Mouse (Mus musculus): Measurements from ENCODE around the gene Cops6.

Gene Cops6

GRCm38 (mm10) chr5:138160842-138161665, at the start of gene Cops6:
Gene Cops6 (plus strand): TSS chr5:138161071.
- DNase-seq, result peak; percentile 95

DNA sequence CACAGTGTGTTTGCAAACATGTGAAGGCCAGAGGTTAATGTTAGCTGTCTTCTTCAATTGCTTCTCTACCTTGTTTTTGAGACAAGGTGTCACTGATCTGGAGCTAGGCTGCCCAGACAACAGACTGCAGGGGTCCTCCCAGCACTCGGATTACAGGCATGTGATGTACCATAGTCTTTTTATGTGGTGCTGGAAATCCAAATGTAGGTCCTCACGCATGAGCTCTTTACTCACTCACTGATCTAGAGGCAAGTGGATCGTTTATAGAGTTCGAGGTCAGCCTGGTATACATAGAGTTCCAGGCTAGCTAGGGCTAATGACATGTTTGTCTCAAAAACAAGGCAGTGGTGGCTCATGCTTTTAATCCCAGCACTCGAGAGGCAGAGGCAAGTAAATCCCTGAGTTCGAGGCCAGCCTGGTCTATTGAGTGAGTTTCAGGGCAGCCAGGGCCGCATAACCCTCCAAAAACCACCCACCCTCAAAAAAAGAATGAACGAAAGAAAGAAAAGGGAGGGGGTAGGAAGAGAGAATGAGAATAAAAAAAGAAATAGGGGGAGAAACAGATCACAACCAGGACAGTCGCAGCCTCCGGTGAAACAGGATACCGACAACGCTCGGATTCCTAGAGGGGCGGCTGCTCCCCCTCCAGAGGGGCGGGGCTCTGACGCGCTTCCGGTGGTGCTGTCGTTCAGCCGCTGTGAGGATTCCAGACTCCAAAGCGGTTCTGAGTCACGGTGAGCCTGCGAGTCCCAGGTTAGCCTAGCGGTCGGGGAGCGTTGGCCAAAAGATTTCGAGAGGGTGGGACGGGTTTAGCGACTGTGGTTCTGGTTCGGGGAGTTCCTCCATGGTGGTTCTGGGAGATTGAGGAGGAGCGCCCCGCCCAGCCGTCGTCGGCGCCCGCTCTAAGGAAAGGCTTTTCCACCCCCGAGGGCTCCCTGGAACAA, 44.3 kb upstream of the Cops6 start, which contains the start of gene Zscan21:
Gene Zscan21, plus strand, starts transcription at position 649 of the 944 bp plus-strand sequence.
- peak; percentile 92 to 93 for DNase-seq

GRCm38 (mm10) chr5:138117199-138118015, 43.5 kb upstream of the Cops6 start:
- DNase-seq, result no peak

GRCm38 (mm10) chr5:138118041-138118440, 42.8 kb upstream of the Cops6 start:
- DNase-seq, result no peak

DNA sequence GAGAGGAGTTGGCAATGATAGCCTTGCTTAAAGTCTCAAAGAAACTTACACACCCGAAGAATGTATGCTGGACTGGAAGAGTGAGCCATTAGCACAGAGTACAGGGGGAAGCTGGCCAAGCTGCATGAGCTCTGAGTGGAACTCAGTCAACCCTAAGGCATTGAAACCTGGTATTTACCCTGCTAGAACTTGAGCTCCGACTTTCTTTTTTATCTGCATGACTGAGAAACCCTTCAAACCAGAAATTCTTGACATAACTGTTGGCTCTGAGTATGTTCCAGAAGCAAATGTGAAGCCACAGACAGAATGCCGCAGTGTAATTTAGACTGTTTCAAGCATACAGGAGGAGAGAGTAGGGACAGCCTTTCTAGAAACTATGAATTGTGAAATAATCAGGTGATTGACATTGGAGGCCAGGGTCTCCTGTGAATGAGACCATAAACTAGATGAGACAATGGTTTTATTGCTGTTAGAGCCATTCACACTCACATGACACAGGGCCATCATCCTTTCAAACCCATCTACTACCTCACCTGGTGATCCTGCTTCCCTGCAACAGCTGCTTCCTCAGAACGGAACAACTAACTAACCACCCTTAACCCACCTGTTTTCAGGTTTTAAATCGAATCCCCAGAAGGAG, 28.3 kb upstream of the Cops6 start:
- DNase-seq, result peak in 1 of 2 experiments; percentile 28

DNA sequence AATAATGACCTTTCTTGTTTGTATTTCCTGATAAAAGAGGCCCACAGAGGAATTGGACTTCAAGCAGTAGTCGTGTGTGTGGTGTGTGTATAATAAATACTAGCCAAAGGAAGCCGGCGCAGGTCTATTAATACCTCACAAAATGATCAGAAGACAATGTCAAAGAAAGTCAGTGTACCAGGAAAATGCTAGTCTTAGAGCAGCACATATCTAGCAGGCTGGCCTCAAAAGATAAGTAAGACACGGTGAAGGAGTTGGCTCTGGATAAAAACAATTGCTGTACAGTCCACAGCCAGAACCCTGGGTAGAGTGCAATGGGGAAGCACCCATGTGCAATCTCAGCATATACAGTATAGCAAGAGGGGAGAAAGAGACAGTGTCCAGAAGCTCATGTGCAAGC, 23.6 kb upstream of the Cops6 start:
- no peak for DNase-seq

DNA sequence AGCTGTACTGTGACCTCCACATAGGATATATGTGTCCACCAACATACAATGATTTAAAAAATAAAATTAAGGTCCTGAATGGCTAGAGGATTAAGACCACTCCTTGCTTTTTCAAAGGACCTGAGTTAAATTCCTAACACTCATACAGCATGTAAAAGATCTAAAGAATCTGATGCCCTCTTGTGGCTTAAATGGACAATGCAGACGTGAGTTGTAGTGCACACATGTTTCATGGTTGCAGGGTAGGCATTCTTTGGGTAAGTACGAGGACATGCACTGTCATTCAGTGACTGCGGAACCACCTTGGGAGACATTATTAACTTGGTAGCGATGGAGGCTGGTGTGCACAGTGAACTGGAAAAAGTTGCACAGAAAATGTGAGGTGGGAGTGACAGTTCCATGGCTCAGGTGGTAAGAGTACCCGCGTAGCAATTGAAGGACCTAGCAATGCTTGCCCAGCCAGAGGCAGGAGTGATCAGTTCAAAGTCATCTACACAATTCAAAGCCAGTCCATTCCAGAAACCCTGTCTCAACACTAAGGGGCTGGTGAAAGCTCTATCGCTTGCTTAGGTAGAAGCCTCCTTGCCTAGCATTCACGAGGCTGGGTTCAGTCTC, 22.8 kb upstream of the Cops6 start:
- DNase-seq, result peak in 1 of 2 experiments; percentile 31

GRCm38 (mm10) chr5:138138585-138138984, 22.3 kb upstream of the Cops6 start:
- no peak for DNase-seq

- DNase-seq, result no peak
These were observed 6.5 kb upstream of the Cops6 start for GRCm38 (mm10) chr5:138154390-138154789.

GRCm38 (mm10) chr5:138155443-138155976, 5.4 kb upstream of the Cops6 start, which contains the start of gene Zfp113:
Gene Zfp113 (minus strand): TSS chr5:138155744.
- DNase-seq, result peak; percentile 90 to 92

DNA sequence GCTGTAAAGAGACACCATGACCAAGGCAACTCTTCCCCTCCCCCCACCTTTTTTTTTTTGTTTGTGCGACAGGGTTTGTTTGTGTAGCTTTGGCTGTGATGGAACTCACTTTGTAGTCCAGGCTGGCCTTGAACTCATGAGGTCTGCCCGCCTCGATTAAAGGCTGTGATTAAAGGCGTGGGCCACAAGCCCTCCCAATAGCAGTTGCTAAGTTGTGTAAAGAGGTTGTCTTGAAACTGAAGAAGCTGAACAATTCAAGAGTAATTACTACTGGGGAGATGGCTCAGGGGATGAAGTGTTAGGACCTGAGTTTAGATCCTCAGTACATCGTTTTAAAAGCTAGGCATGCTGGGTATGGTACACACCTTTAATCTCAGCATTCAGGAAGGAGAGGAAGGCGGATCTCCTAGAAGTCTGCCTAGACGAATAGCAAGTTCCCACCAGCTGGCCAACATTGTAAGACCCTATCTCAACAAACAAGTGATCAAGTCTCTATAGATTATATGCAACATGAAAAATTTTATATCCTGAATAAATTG, 578 bp upstream of the Cops6 start:
- DNase-seq, result no peak

GRCm38 (mm10) chr5:138163046-138163445, 2.2 kb downstream of the Cops6 start:
- DNase-seq, result no peak

DNA sequence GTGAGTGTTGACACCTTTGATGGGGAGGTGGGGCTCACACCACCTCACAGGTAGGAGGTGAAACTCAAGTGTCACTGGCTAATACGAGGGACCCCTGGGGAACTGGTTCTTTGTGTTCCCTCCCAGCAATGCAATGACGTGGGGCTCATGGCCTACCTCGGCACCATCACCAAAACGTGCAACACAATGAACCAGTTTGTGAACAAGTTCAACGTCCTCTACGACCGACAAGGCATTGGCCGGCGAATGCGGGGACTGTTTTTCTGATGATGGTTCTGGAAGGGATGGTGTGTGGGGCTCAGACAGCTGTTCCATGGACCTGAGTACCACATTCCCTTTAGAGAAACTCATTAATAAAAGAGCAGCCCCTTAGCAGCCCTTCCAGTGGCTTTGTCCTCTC, 2.7 kb downstream of the Cops6 start:
- no peak for DNase-seq

DNA sequence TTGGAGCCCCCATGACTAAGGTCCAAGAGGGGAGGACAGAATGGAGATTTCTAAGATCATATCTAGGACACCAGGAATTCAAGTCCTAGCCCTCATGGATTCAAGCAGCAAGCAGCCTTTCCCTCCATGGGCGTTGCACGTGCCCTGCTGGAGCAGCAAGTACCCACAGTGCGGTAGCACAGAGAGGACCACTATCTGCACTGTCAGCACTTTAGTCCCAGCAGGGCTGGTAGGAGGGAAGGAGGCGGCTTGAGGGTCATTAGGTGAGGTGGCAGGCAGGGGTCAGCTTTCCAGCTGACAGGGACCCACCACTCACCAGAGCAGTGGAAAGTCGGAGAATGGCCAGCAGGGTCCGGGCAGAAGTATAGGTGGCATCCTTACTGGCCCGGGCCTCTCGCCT, 4.7 kb downstream of the Cops6 start:
- no peak for DNase-seq

DNA sequence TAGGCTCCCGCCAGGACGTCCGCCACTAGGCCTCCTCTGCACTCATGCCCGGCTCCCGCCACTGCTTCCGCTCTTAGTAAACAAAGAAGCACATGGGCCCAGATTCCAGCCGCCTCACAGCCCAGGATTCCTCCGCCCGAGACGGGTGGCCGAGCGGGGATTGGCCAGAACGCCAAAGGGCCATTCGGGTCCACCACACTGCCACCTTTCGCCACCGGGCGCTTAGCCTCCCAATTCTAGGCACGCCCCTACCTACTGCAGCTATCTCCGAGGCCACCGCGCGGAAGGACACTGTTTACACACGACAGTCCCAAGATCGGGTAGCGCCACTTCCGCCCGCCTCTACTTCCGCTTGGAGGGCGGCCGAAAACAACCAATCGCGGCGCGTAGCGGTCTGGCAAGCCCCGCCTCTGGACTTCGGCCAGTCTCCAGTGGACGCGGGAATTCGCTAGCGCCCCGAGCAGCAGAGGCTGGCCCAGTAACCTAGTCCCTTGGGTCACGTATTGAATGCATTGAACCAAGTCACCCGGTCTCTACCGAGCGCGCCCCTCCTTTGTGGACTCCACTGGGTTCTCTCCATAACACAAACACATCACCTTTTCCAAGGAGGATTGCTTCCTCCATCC, 10.2 kb downstream of the Cops6 start:
- peak; percentile 98 for DNase-seq

DNA sequence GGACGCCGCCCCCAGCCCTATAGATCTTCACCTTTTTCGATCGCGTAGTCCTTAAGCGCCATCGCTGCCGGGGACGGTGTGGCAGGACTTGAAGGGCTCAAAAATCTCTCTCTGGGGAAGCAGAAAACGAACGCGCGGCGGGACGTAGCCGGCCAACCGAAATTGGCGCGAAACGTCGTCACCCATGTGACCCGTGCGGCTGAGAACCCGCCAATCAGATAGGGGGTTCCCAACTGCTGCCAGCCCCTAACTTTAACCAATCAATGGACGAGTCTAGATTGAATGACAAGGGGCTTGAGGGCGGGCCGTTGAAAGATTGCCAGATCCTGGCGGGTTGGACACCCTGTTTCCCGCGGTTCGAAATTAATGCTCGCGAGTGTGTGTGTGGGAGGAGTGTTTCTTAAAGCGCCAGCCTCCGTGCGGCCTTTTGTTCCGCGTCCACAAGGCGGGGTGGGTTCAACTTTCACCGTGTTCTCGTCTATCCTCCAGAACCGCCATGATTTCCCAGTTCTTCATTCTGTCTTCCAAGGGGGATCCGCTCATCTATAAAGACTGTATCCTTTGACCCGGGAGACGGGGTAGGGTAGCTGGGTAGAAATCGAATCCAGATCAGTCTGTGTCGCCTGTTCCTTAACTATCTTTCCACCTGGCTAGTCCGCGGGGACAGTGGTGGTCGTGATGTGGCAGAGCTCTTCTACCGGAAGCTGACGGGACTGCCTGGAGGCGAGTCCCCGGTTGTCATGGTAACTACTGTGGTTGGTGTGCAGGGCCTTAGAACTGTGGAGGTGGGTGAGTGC, 11.0 kb downstream of the Cops6 start, which contains the start of the genes Ap4m1 and Mcm7:
Gene Ap4m1, plus strand, starts transcription at position 308 of the 797 bp plus-strand sequence.
Gene Mcm7, minus strand, starts transcription at position 728 of the 797 bp plus-strand sequence.
- DNase-seq, result peak; percentile 99

DNA sequence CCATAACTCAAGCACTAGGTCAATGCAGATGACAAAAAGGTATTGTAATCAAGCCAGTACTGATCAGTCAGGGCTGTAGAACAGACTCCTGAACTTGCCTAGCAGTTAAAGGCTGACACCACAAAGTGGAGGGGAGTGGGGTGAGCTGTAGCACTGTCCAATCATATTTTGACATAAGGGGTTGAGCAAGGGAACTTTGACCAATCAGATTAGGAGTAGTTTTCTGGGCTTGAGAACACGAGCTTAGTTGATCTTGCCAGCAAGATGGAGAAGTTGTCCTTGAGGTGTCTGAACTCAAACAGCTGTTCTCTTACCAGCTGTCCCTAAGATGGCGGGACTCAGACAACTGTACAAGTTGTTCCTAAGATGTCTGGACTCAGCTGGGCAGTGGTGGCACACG, 12.3 kb downstream of the Cops6 start:
- no peak for DNase-seq

GRCm38 (mm10) chr5:138186950-138187638, 26.2 kb downstream of the Cops6 start, which contains the start of the genes Taf6 and Cnpy4:
Gene Taf6 (minus strand): TSS chr5:138187451.
Gene Cnpy4 (plus strand): TSS chr5:138187485.
- DNase-seq, result peak; percentile 88 to 89

Data from lung, postnatal 4 days (tissue).